Mouse (Mus musculus) C2C12 (cell line): Measurements from ENCODE around the gene Slc15a3. TPM values are rescaled to one million over a fixed set of nuclear protein-coding genes. Genes with fewer than 3 reads are reported as not detected.

Source experiments
- H3K27me3 ChIP-seq: one replicate; pipeline ENCODE4 v1.6.1; 2011; ENCODE audit not compliant: control insufficient read depth, insufficient read depth, insufficient read length
- H3K36me3 ChIP-seq: one replicate; pipeline ENCODE4 v1.6.1; 2011; ENCODE audit not compliant: control insufficient read depth, insufficient read depth
- H3K4me3 ChIP-seq: one replicate; pipeline ENCODE4 v1.5.1; 2011; ENCODE audit warnings: mild to moderate bottlenecking, control low read depth; ENCODE audit not compliant: poor library complexity, insufficient read depth, severe bottlenecking
- H3K79me2 ChIP-seq: one replicate; pipeline ENCODE4 v1.6.1; 2011; ENCODE audit not compliant: control insufficient read depth, insufficient read depth
- H3K79me3 ChIP-seq: one replicate; pipeline ENCODE4 v1.6.1; 2011; ENCODE audit warnings: low read depth, control low read depth
- H3ac ChIP-seq: one replicate; pipeline ENCODE3; 2011; ENCODE audit warnings: low read depth; ENCODE audit not compliant: control insufficient read depth, insufficient read length
- CEBPB ChIP-seq: IDR thresholded peaks from one replicate; pipeline ENCODE4 v1.6.1; 2011; ENCODE audit warnings: low read depth, mild to moderate bottlenecking, control low read depth, moderate library complexity
- CTCF ChIP-seq: IDR thresholded peaks from one replicate; pipeline ENCODE4 v1.5.1; 2011; ENCODE audit not compliant: control insufficient read depth, insufficient read depth, insufficient read length
- FOSL1 ChIP-seq: IDR thresholded peaks from one replicate; pipeline ENCODE4 v1.8.0; 2011; ENCODE audit warnings: mild to moderate bottlenecking, low read length; ENCODE audit not compliant: poor library complexity, insufficient read depth, severe bottlenecking
- MAX ChIP-seq: IDR thresholded peaks from one replicate; pipeline ENCODE4 v1.6.1; 2011; ENCODE audit warnings: mild to moderate bottlenecking, control low read depth
- MYOD1 ChIP-seq: IDR thresholded peaks from one replicate; pipeline ENCODE4 v1.6.1; 2011; ENCODE audit warnings: low read depth; ENCODE audit not compliant: control insufficient read depth, insufficient read length
- MYOG ChIP-seq: IDR thresholded peaks from one replicate; pipeline ENCODE4 v1.6.1; 2011; ENCODE audit not compliant: control insufficient read depth, insufficient read length; ENCODE audit errors: extremely low read depth
- USF1 ChIP-seq: IDR thresholded peaks from one replicate; pipeline ENCODE4 v1.6.1; 2011; ENCODE audit warnings: low read depth, mild to moderate bottlenecking, control low read depth, moderate library complexity
- polyA plus RNA-seq: library from polyadenylated mRNA; unstranded; fragments of >200 nt; fragmentation: generic; extraction: Trizol; gene quantifications from one replicate; pipeline ENCODE4 v1.2.1, GENCODE M21; 2012; ENCODE audit warnings: missing spikeins

The Slc15a3 gene
- polyA plus RNA-seq, 1 experiment, result 6.3 TPM

- no peak overlapping the region for H3K4me3 ChIP-seq
These were observed 8.0 kb downstream of the Slc15a3 start for GRCm38 (mm10) chr19:10847311-10848087.

GRCm38 (mm10) chr19:10855422-10855821, 15.9 kb downstream of the Slc15a3 start:
- peaks cover 23% of the 10 kb centered on the region for H3K36me3 ChIP-seq

More at GRCm38 (mm10) chr19:10847311-10848087, 8.0 kb downstream of the Slc15a3 start:
- no peak for TF ChIP-seq MAX
- no peak for TF ChIP-seq USF1
- no peak for TF ChIP-seq FOSL1
- TF ChIP-seq MYOD1, result no peak
- TF ChIP-seq CEBPB, result no peak
- no peak for TF ChIP-seq MYOG
- no peak for TF ChIP-seq CTCF
- Histone ChIP-seq H3ac (no peak overlapping the region), H3K79me2 (no peaks in the 10 kb centered on the region), H3K79me3 (no peaks in the 10 kb centered on the region), H3K27me3 (no peaks in the 10 kb centered on the region), H3K36me3 (no peaks in the 10 kb centered on the region)

GRCm38 (mm10) chr19:10856520-10856919, 17.0 kb downstream of the Slc15a3 start:
- TF ChIP-seq MAX, result no peak
- no peak for TF ChIP-seq MYOG
- TF ChIP-seq CEBPB, result no peak
- TF ChIP-seq CTCF, result no peak
- no peak for TF ChIP-seq MYOD1
- no peak for TF ChIP-seq FOSL1
- TF ChIP-seq USF1, result no peak
- Histone ChIP-seq H3K79me2 (no peaks in the 10 kb centered on the region), H3K27me3 (no peaks in the 10 kb centered on the region), H3ac (no peak overlapping the region), H3K79me3 (peaks cover 1% of the 10 kb centered on the region), H3K4me3 (no peak overlapping the region), H3K36me3 (peaks cover 34% of the 10 kb centered on the region)

More at GRCm38 (mm10) chr19:10855422-10855821, 15.9 kb downstream of the Slc15a3 start:
- H3ac ChIP-seq, result no peak overlapping the region
- H3K79me2 ChIP-seq, result no peaks in the 10 kb centered on the region
- TF ChIP-seq MYOG (no peak), MYOD1 (no peak), MAX (no peak), CEBPB (no peak), FOSL1 (no peak), USF1 (no peak), CTCF (no peak)
- H3K79me3 ChIP-seq, result peaks cover 1% of the 10 kb centered on the region
- H3K27me3 ChIP-seq, result no peaks in the 10 kb centered on the region
- no peak overlapping the region for H3K4me3 ChIP-seq

GRCm38 (mm10) chr19:10860072-10860497, 20.6 kb downstream of the Slc15a3 start:
- Histone ChIP-seq H3K36me3 (peaks cover 67% of the 10 kb centered on the region), H3K79me3 (peaks cover 1% of the 10 kb centered on the region), H3K4me3 (no peak overlapping the region), H3K79me2 (no peaks in the 10 kb centered on the region), H3K27me3 (no peaks in the 10 kb centered on the region), H3ac (no peak overlapping the region)
- TF ChIP-seq MYOD1 (no peak), MYOG (no peak), FOSL1 (no peak), MAX (no peak), CTCF (no peak), CEBPB (no peak), USF1 (no peak)

GRCm38 (mm10) chr19:10866351-10866750, 26.8 kb downstream of the Slc15a3 start:
- H3K79me3 ChIP-seq, result peaks cover 21% of the 10 kb centered on the region
- TF ChIP-seq CEBPB (no peak), MYOG (no peak), CTCF (no peak), MYOD1 (no peak)
- peaks cover 34% of the 10 kb centered on the region for H3K79me2 ChIP-seq
- H3ac ChIP-seq, result no peak overlapping the region
- no peaks in the 10 kb centered on the region for H3K27me3 ChIP-seq
- peaks cover 62% of the 10 kb centered on the region for H3K36me3 ChIP-seq
- no peak overlapping the region for H3K4me3 ChIP-seq
